Mouse (Mus musculus): Measurements from ENCODE around the gene Larp1. TPM values are rescaled to one million over a fixed set of nuclear protein-coding genes. Genes with fewer than 3 reads are reported as not detected.

Gene Larp1
- polyA plus RNA-seq (2012): 31.7 and 32.8 TPM in 2 replicates

- Histone ChIP-seq H3K4me3 (replicated peaks) (peak within 1 kb of the TSS; percentile 100), H3K36me3 (ENCODE audit: control insufficient read depth) (peaks cover 29% of the 10 kb centered on the region), H3K27me3 (ENCODE audit: control insufficient read depth) (no peaks in the 10 kb centered on the region), H3K4me1 (ENCODE audit: control insufficient read depth) (peaks cover 58% of the 10 kb centered on the region), H3K9me3 (ENCODE audit: control insufficient read depth, low read length) (no peaks in the 10 kb centered on the region)
- TF ChIP-seq GATA1 (IDR thresholded peaks at IDR 0.05; ENCODE audit: low read length): no peak
- no peak for TF ChIP-seq TAL1 (IDR thresholded peaks at IDR 0.05; ENCODE audit: low read length)
These were observed at the start of gene Larp1 for GRCm38 (mm10) chr11:58009051-58009515. Larp1 (plus strand) TSS chr11:58009064.

GRCm38 (mm10) chr11:57959924-57960323, 48.9 kb upstream of the Larp1 start:
- peak overlapping the region; percentile 36 for H3K4me3 ChIP-seq (replicated peaks)
- TF ChIP-seq TAL1 (IDR thresholded peaks at IDR 0.05; ENCODE audit: low read length): peak; percentile 67
- peak; percentile 78 for TF ChIP-seq GATA1 (IDR thresholded peaks at IDR 0.05; ENCODE audit: low read length)
- H3K36me3 ChIP-seq (ENCODE audit: control insufficient read depth): peaks cover 13% of the 10 kb centered on the region
- no peaks in the 10 kb centered on the region for H3K9me3 ChIP-seq (ENCODE audit: control insufficient read depth, low read length)
- peaks cover 9% of the 10 kb centered on the region for H3K27me3 ChIP-seq (ENCODE audit: control insufficient read depth)
- H3K4me1 ChIP-seq (ENCODE audit: control insufficient read depth): peaks cover 86% of the 10 kb centered on the region

- no peak for TF ChIP-seq TAL1 (IDR thresholded peaks at IDR 0.05; ENCODE audit: low read length)
- TF ChIP-seq GATA1 (IDR thresholded peaks at IDR 0.05; ENCODE audit: low read length): no peak
- H3K4me3 ChIP-seq (replicated peaks): peak overlapping the region; percentile 72
- H3K4me1 ChIP-seq (ENCODE audit: control insufficient read depth): peaks cover 64% of the 10 kb centered on the region
- peaks cover 8% of the 10 kb centered on the region for H3K36me3 ChIP-seq (ENCODE audit: control insufficient read depth)
- H3K27me3 ChIP-seq (ENCODE audit: control insufficient read depth): peaks cover 14% of the 10 kb centered on the region
- H3K9me3 ChIP-seq (ENCODE audit: control insufficient read depth, low read length): no peaks in the 10 kb centered on the region; the same call in 1 of the 2 replicates
These were observed 46.2 kb upstream of the Larp1 start for GRCm38 (mm10) chr11:57962382-57963285.

- TF ChIP-seq GATA1 (IDR thresholded peaks at IDR 0.05; ENCODE audit: low read length): no peak
- no peak for TF ChIP-seq TAL1 (IDR thresholded peaks at IDR 0.05; ENCODE audit: low read length)
- Histone ChIP-seq H3K4me1 (ENCODE audit: control insufficient read depth) (peaks cover 56% of the 10 kb centered on the region), H3K4me3 (replicated peaks) (peak overlapping the region; percentile 72), H3K27me3 (ENCODE audit: control insufficient read depth) (peaks cover 14% of the 10 kb centered on the region), H3K36me3 (ENCODE audit: control insufficient read depth) (peaks cover 7% of the 10 kb centered on the region), H3K9me3 (ENCODE audit: control insufficient read depth, low read length) (peaks cover 7% of the 10 kb centered on the region)
These were observed 45.5 kb upstream of the Larp1 start for GRCm38 (mm10) chr11:57963291-57963870.

- no peak overlapping the region for H3K4me3 ChIP-seq (replicated peaks)
- H3K9me3 ChIP-seq (ENCODE audit: control insufficient read depth, low read length): peaks cover 7% of the 10 kb centered on the region
- H3K36me3 ChIP-seq (ENCODE audit: control insufficient read depth): no peaks in the 10 kb centered on the region
- peaks cover 26% of the 10 kb centered on the region for H3K4me1 ChIP-seq (ENCODE audit: control insufficient read depth)
- TF ChIP-seq TAL1 (IDR thresholded peaks at IDR 0.05; ENCODE audit: low read length): no peak
- TF ChIP-seq GATA1 (IDR thresholded peaks at IDR 0.05; ENCODE audit: low read length): no peak
- peaks cover 14% of the 10 kb centered on the region for H3K27me3 ChIP-seq (ENCODE audit: control insufficient read depth)
These were observed 42.2 kb upstream of the Larp1 start for GRCm38 (mm10) chr11:57966630-57967029.

- TF ChIP-seq TAL1 (IDR thresholded peaks at IDR 0.05; ENCODE audit: low read length): no peak
- TF ChIP-seq GATA1 (IDR thresholded peaks at IDR 0.05; ENCODE audit: low read length): no peak
- no peak overlapping the region for H3K4me3 ChIP-seq (replicated peaks)
- H3K36me3 ChIP-seq (ENCODE audit: control insufficient read depth): no peaks in the 10 kb centered on the region
- peaks cover 14% of the 10 kb centered on the region for H3K4me1 ChIP-seq (ENCODE audit: control insufficient read depth)
- peaks cover 18% of the 10 kb centered on the region for H3K27me3 ChIP-seq (ENCODE audit: control insufficient read depth)
- peaks cover 7% of the 10 kb centered on the region for H3K9me3 ChIP-seq (ENCODE audit: control insufficient read depth, low read length)
These were observed 40.6 kb upstream of the Larp1 start for GRCm38 (mm10) chr11:57968301-57968700.

GRCm38 (mm10) chr11:57970541-57970940, 38.3 kb upstream of the Larp1 start:
- Histone ChIP-seq H3K4me3 (replicated peaks) (no peak overlapping the region), H3K36me3 (ENCODE audit: control insufficient read depth) (no peaks in the 10 kb centered on the region), H3K4me1 (ENCODE audit: control insufficient read depth) (peaks cover 20% of the 10 kb centered on the region), H3K9me3 (ENCODE audit: control insufficient read depth, low read length) (peaks cover 7% of the 10 kb centered on the region), H3K27me3 (ENCODE audit: control insufficient read depth) (peaks cover 6% of the 10 kb centered on the region; the same call in 1 of the 2 replicates)
- TF ChIP-seq GATA1 (IDR thresholded peaks at IDR 0.05; ENCODE audit: low read length) (no peak), TAL1 (IDR thresholded peaks at IDR 0.05; ENCODE audit: low read length) (no peak)

GRCm38 (mm10) chr11:57973001-57973912, 35.6 kb upstream of the Larp1 start:
- H3K4me3 ChIP-seq (replicated peaks): no peak overlapping the region
- H3K36me3 ChIP-seq (ENCODE audit: control insufficient read depth): no peaks in the 10 kb centered on the region
- TF ChIP-seq GATA1 (IDR thresholded peaks at IDR 0.05; ENCODE audit: low read length) (no peak), TAL1 (IDR thresholded peaks at IDR 0.05; ENCODE audit: low read length) (no peak)
- peaks cover 17% of the 10 kb centered on the region for H3K27me3 ChIP-seq (ENCODE audit: control insufficient read depth)
- H3K9me3 ChIP-seq (ENCODE audit: control insufficient read depth, low read length): peaks cover 1% of the 10 kb centered on the region
- peaks cover 23% of the 10 kb centered on the region for H3K4me1 ChIP-seq (ENCODE audit: control insufficient read depth)

Measured in erythroblast, embryonic 14.5 days (primary cell).